Comparison of ENCODE assay signal across 8 mouse cellular contexts in genomic region chr1:134962053-134962803, GRCm38 (mm10). TPM values are rescaled to one million over a fixed set of nuclear protein-coding genes. Genes with fewer than 3 reads are reported as not detected.
DNase-seq lines count a peak whose midpoint lies in the region; ATAC-seq lines count a peak whose summit lies in the region.

Gene Ube2t, plus strand, starts transcription at chr1:134962565.

- peak; percentile 90 for DNase-seq in c-Kit-negative CD71-positive TER-119-positive erythroid progenitor cells, embryonic 14.5 days (ENCODE audit: low read depth, low spot score)
- DNase-seq in fibroblast of lung, adult 2 months (ENCODE audit: low read depth) = peak; percentile 81
- DNase-seq in kidney, postnatal 14 days = peak; percentile 97
- DNase-seq in liver, embryonic 13.5 days = peak; percentile 88
- DNase-seq in neural tube, embryonic 10.5 days (ENCODE audit: extremely low spot score, low spot score) = peak; percentile 91

- H3K9ac ChIP-seq in heart, embryonic 14.5 days (ENCODE audit: low read length) = peak within 1 kb of the TSS; percentile 81
- H3K9ac ChIP-seq in liver, embryonic 13.5 days = peak within 1 kb of the TSS; percentile 82
- H3K9ac ChIP-seq in stomach, embryonic 16.5 days (ENCODE audit: low read length) = peak within 1 kb of the TSS; percentile 79

- peak within 1 kb of the TSS; percentile 31 to 71 for H3K27ac ChIP-seq in heart, embryonic 14.5 days (replicated peaks in 1 of 2; ENCODE audit: control insufficient read depth in 1 of 2, insufficient read depth in 1 of 2, low read depth in 2 of 2, low read length in 2 of 2)
- peak within 1 kb of the TSS; percentile 82 for H3K27ac ChIP-seq in liver, embryonic 13.5 days
- peak within 1 kb of the TSS; percentile 34; the same call in 1 of the 2 replicates for H3K27ac ChIP-seq in stomach, embryonic 16.5 days (ENCODE audit: low read length)

- no peaks in the 10 kb centered on the region for H3K9me3 ChIP-seq in heart, embryonic 14.5 days (ENCODE audit: control insufficient read depth, low read length)
- H3K9me3 ChIP-seq in liver, embryonic 13.5 days (replicated peaks) = no peaks in the 10 kb centered on the region
- H3K9me3 ChIP-seq in stomach, embryonic 16.5 days (replicated peaks; ENCODE audit: control insufficient read depth, low read length) = no peaks in the 10 kb centered on the region

- H3K4me2 ChIP-seq in heart, embryonic 14.5 days (ENCODE audit: low read length) = peak within 1 kb of the TSS; percentile 72
- peak within 1 kb of the TSS; percentile 93 for H3K4me2 ChIP-seq in liver, embryonic 13.5 days
- H3K4me2 ChIP-seq in stomach, embryonic 16.5 days (ENCODE audit: low read depth, low read length) = peak within 1 kb of the TSS; percentile 82

- WGBS in heart, embryonic 14.5 days = 1% methylated on average over 50 of the region's 50 CpGs
- 1% methylated on average over 50 of the region's 50 CpGs for WGBS in liver, embryonic 13.5 days (ENCODE audit: insufficient replicate concordance)
- 2% methylated on average over 50 of the region's 50 CpGs for WGBS in stomach, embryonic 16.5 days

- no peaks in the 10 kb centered on the region for H3K27me3 ChIP-seq in heart, embryonic 14.5 days (ENCODE audit: control insufficient read depth, insufficient read depth, low read length)
- no peaks in the 10 kb centered on the region for H3K27me3 ChIP-seq in liver, embryonic 13.5 days
- no peaks in the 10 kb centered on the region for H3K27me3 ChIP-seq in stomach, embryonic 16.5 days (ENCODE audit: control insufficient read depth, insufficient read depth, low read length)

- peak within 1 kb of the TSS; percentile 65 to 67 for H3K4me3 ChIP-seq in heart, embryonic 14.5 days (ENCODE audit: control insufficient read depth in 1 of 2, insufficient read depth in 1 of 2, low read depth in 1 of 2, low read length in 2 of 2)
- peak within 1 kb of the TSS; percentile 78 for H3K4me3 ChIP-seq in liver, embryonic 13.5 days (replicated peaks)
- peak within 1 kb of the TSS; percentile 84 for H3K4me3 ChIP-seq in stomach, embryonic 16.5 days (replicated peaks; ENCODE audit: low read length)

- H3K36me3 ChIP-seq in heart, embryonic 14.5 days (ENCODE audit: control insufficient read depth, insufficient read depth, low read length) = no peaks in the 10 kb centered on the region
- H3K36me3 ChIP-seq in liver, embryonic 13.5 days = peaks cover 13% of the 10 kb centered on the region
- H3K36me3 ChIP-seq in stomach, embryonic 16.5 days (ENCODE audit: control insufficient read depth, insufficient read depth, low read length) = no peaks in the 10 kb centered on the region

- ATAC-seq in CD4-positive, CD25-positive, alpha-beta regulatory T cell, adult 4 months = peak; percentile 99
- peak; percentile 99 for ATAC-seq in heart, embryonic 14.5 days (ENCODE audit: insufficient number of reproducible peaks, insufficient read depth, low FRiP score, low read depth)
- ATAC-seq in liver, embryonic 13.5 days (ENCODE audit: low read depth) = peak; percentile 98
- peak; percentile 100 for ATAC-seq in stomach, embryonic 16.5 days (ENCODE audit: insufficient read depth, low FRiP score)

- H3K4me1 ChIP-seq in heart, embryonic 14.5 days (ENCODE audit: control insufficient read depth in 2 of 2, insufficient read depth in 2 of 2, low read length in 2 of 2) = peaks cover 2 to 20% of the 10 kb centered on the region in 2 experiments; a peak in 3 of 4 replicates
- H3K4me1 ChIP-seq in liver, embryonic 13.5 days (replicated peaks) = peaks cover 27% of the 10 kb centered on the region
- H3K4me1 ChIP-seq in stomach, embryonic 16.5 days (ENCODE audit: control insufficient read depth, insufficient read depth, low read length) = peaks cover 15% of the 10 kb centered on the region

RNA-seq across cellular contexts. Expression of gene Ube2t, which starts in this region (rescaled TPM):
- polyA plus RNA-seq in CD4-positive, CD25-positive, alpha-beta regulatory T cell, adult 4 months (2017; shearing (Covaris generic)) = 1 to 10 TPM; 5.6 to 6.3 TPM
- 44.7 and 47.9 TPM in 2 replicates for polyA plus RNA-seq in heart, embryonic 14.5 days (2014; fragmentation: Nextera tagmentation; extraction: Ambion mirVana)
- polyA plus RNA-seq in liver, embryonic 13.5 days (2015; fragmentation: Nextera tagmentation; extraction: Ambion mirVana) = 44.2 and 44.9 TPM in 2 replicates
- 27.8 and 33.2 TPM in 2 replicates for polyA plus RNA-seq in stomach, embryonic 16.5 days (2015; fragmentation: Nextera tagmentation; extraction: Ambion mirVana)

Comparison
In these comparisons a context has a peak if more than half of its experiments do, and no peak if none do; other contexts are left out.
1. Peak in every context shown above with its lines: DNase-seq, ATAC-seq, H3K4me3 ChIP-seq and H3K27ac ChIP-seq.